Mouse (Mus musculus) liver, postnatal 0 days (tissue): Measurements from ENCODE around the gene Zfp523. TPM values are rescaled to one million over a fixed set of nuclear protein-coding genes. Genes with fewer than 3 reads are reported as not detected.

ENCODE experiments used
- ATAC-seq: fragments of 200-750 bp; cut with Nextera tagmentation; 2 replicates; pipeline ENCODE4 v1.8.0; 2017; ENCODE audit warnings: mild to moderate bottlenecking, moderate library complexity
- DNase-seq: peaks from one replicate; pipeline ENCODE4 v3.0.0-alpha.2; 2016
- H3K27ac ChIP-seq: fragments of 300-500 bp; sonication (generic); 2 replicates; pipeline ENCODE4 v1.5.1; 2014; ENCODE audit warnings: antibody characterized with exemption, moderate library complexity, mild to moderate bottlenecking, low read depth
- H3K27me3 ChIP-seq: fragments of 300-500 bp; sonication (generic); 2 replicates; pipeline ENCODE4 v1.6.1; 2014; ENCODE audit warnings: low read length, control low read depth, mixed read lengths; ENCODE audit not compliant: insufficient read depth
- H3K36me3 ChIP-seq: fragments of 300-500 bp; sonication (generic); replicated peaks from 2 replicates; pipeline ENCODE4 v1.6.1; 2014; ENCODE audit warnings: mild to moderate bottlenecking, control low read depth, low read length, moderate library complexity, mixed read lengths; ENCODE audit not compliant: insufficient read depth
- H3K4me1 ChIP-seq: fragments of 300-500 bp; sonication (generic); 2 replicates; pipeline ENCODE4 v1.6.1; 2014; ENCODE audit warnings: antibody characterized with exemption, mild to moderate bottlenecking, control low read depth; ENCODE audit not compliant: insufficient read depth
- H3K4me2 ChIP-seq: fragments of 300-500 bp; sonication (generic); 2 replicates; pipeline ENCODE4 v1.6.1; 2014; ENCODE audit warnings: low read depth, mild to moderate bottlenecking, low read length, moderate library complexity, mixed read lengths
- H3K4me3 ChIP-seq: fragments of 300-500 bp; sonication (generic); 2 replicates; pipeline ENCODE4 v1.5.1; 2014; ENCODE audit warnings: low read depth, low read length
- H3K9ac ChIP-seq: fragments of 300-500 bp; sonication (generic); replicated peaks from 2 replicates; pipeline ENCODE4 v1.6.1; 2014; ENCODE audit warnings: mild to moderate bottlenecking, moderate library complexity
- H3K9me3 ChIP-seq: fragments of 300-500 bp; sonication (generic); 2 replicates; pipeline ENCODE4 v1.6.1; 2016; ENCODE audit warnings: mild to moderate bottlenecking, control low read depth, low read length, mixed read lengths
- CTCF ChIP-seq: sonication (generic); IDR thresholded peaks from 2 replicates; pipeline ENCODE4 v1.5.1; 2016; ENCODE audit warnings: antibody characterized with exemption, low read depth
- EP300 ChIP-seq: IDR thresholded peaks from 2 replicates; pipeline ENCODE4 v1.6.1; 2016; ENCODE audit warnings: antibody characterized with exemption, low read depth, mild to moderate bottlenecking
- WGBS: fragments of 180-500 bp; shearing (Covaris S2); extraction: QIAGEN DNeasy Blood & Tissue Kit; methylation state at CpG from one replicate; pipeline ENCODE4 v1.1.7; 2014; ENCODE audit not compliant: insufficient replicate concordance; 5-methylcytosine and 5-hydroxymethylcytosine counted together
- polyA plus RNA-seq: library from polyadenylated mRNA; unstranded; fragments of >200 nt; fragmentation: Nextera tagmentation; extraction: Ambion mirVana; gene quantifications from 2 replicates; pipeline ENCODE4 v1.2.1, GENCODE M21; 2015

The Zfp523 gene
- polyA plus RNA-seq, 1 experiment from 2014 or later: 6.1 TPM

DNA sequence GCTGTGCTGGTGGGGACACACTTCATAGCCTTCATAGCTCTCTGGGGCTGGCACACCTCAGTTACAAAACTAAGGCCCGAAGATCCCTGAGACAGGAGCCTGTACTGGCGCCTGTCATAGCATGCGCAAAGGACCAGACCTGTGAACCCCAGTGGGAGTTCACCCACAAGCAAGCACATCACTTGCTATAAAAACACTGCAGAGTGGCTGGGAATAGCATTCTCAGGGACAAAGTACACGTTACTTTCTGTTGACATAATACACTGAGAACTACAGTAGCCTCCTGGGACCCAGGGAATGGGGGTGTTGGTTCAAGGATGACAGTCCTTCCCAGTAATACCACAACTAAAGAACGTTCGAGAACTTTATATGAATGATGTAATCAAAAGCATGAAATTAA, 23.8 kb upstream of the Zfp523 start:
- H3K9me3 ChIP-seq: no peaks in the 10 kb centered on the region
- H3K4me2 ChIP-seq: no peak overlapping the region
- ATAC-seq (no peak), DNase-seq (no peak)
- no peaks in the 10 kb centered on the region for H3K4me1 ChIP-seq
- WGBS: 62% methylated on average over 6 of the region's 6 CpGs
- no peaks in the 10 kb centered on the region for H3K36me3 ChIP-seq
- TF ChIP-seq CTCF (no peak), EP300 (no peak)
- no peaks in the 10 kb centered on the region for H3K27me3 ChIP-seq
- no peak overlapping the region for H3K27ac ChIP-seq
- no peak overlapping the region for H3K9ac ChIP-seq
- H3K4me3 ChIP-seq: no peak overlapping the region

DNA sequence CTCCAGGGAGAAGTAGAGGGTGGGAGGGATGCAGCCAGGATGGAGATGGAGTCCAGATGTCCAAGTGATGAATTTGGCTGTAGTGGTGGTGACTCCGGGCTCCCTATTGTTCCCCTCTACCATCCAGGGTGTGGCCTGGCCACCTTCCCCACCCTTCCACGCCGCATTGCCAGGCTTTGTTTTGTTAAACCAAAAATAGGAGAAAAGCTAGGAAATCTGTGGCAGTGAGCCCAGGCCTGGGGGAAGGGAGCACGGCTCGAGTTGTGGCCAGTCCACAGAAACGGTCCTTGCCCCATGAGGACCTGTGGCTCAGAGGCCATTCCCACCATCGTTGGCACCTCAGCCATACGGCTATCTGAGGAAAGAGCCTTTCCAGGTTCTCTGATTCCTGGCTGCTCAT, 22.0 kb upstream of the Zfp523 start:
- Histone ChIP-seq H3K4me2 (no peak overlapping the region), H3K36me3 (no peaks in the 10 kb centered on the region), H3K27ac (no peak overlapping the region), H3K4me3 (no peak overlapping the region), H3K9me3 (no peaks in the 10 kb centered on the region), H3K4me1 (no peaks in the 10 kb centered on the region), H3K9ac (no peak overlapping the region), H3K27me3 (no peaks in the 10 kb centered on the region)
- no peak for DNase-seq
- WGBS: 83% methylated on average over 8 of the region's 8 CpGs
- no peak for ATAC-seq
- no peak for TF ChIP-seq CTCF
- no peak for TF ChIP-seq EP300

- no peaks in the 10 kb centered on the region for H3K36me3 ChIP-seq
- peaks cover 4% of the 10 kb centered on the region; the same call in 1 of the 2 replicates for H3K27me3 ChIP-seq
- H3K4me1 ChIP-seq: no peaks in the 10 kb centered on the region
- no peak overlapping the region for H3K4me3 ChIP-seq
- ATAC-seq: no peak
- no peaks in the 10 kb centered on the region for H3K9me3 ChIP-seq
- TF ChIP-seq EP300: no peak
- no peak for TF ChIP-seq CTCF
- H3K4me2 ChIP-seq: no peak overlapping the region
- H3K9ac ChIP-seq: no peak overlapping the region
- WGBS: 58% methylated on average over 10 of the region's 10 CpGs
- no peak overlapping the region for H3K27ac ChIP-seq
- no peak for DNase-seq
These were observed 16.6 kb upstream of the Zfp523 start for GRCm38 (mm10) chr17:28160361-28160760.

DNA sequence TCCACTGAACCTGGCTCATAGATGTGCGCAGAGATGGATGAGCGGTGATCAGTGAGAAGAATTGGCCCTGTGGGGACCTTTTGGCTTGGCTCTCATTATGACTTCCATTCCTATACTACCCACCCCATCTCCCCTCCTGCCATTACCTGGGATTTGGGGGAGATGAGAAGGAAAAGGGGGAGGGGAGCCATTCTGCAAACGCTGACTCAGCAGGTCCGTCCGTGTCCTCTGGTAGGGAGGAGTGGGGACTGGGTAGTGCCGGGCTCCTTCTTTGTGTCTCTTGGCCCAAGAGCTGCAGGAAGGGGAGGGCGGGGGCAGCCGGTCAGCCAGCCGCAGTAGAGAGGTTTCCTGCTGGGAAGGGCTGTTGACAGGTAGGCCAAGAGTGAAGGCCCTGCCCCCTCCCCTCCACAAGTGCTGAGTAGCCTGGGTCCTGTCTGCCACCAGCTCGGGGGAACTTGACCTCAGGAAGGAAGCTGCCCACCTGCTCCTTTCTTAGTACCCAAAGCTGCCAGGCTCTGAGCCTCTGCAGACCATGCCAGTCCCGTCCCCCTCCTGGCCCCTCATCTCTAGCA, 15.5 kb upstream of the Zfp523 start:
- Histone ChIP-seq H3K9ac (no peak overlapping the region), H3K27me3 (peaks cover 4% of the 10 kb centered on the region; the same call in 1 of the 2 replicates), H3K27ac (no peak overlapping the region), H3K4me2 (no peak overlapping the region), H3K4me3 (no peak overlapping the region), H3K36me3 (no peaks in the 10 kb centered on the region), H3K9me3 (no peaks in the 10 kb centered on the region), H3K4me1 (no peaks in the 10 kb centered on the region)
- WGBS: 27% methylated on average over 10 of the region's 11 CpGs
- no peak for ATAC-seq
- DNase-seq: no peak
- no peak for TF ChIP-seq EP300
- TF ChIP-seq CTCF: no peak

DNA sequence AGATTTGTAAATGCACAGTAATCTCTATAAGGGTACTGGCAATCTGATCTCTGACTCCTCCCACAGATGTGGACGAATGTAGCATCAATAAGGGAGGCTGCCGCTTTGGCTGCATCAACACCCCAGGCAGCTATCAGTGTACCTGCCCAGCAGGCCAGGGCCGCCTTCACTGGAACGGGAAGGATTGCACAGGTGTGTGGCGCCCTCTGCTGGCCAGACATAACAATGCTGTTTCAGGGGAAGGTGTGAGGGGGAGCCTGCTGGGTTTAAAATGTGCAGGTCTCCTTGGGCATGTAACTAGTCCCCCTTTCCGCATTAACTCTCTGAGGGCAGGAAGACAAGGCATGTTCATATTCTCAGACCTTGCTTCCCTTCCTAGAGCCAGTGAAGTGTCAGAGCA, 13.3 kb upstream of the Zfp523 start:
- no peak overlapping the region for H3K4me2 ChIP-seq
- DNase-seq: peak; percentile 87
- no peak overlapping the region for H3K4me3 ChIP-seq
- no peak overlapping the region for H3K9ac ChIP-seq
- peaks cover 4% of the 10 kb centered on the region; the same call in 1 of the 2 replicates for H3K27me3 ChIP-seq
- H3K27ac ChIP-seq: no peak overlapping the region
- TF ChIP-seq EP300 (no peak), CTCF (peak; percentile 98)
- H3K4me1 ChIP-seq: no peaks in the 10 kb centered on the region
- peak; percentile 67 for ATAC-seq
- WGBS: 12% methylated on average over 6 of the region's 6 CpGs
- no peaks in the 10 kb centered on the region for H3K36me3 ChIP-seq
- no peaks in the 10 kb centered on the region for H3K9me3 ChIP-seq

DNA sequence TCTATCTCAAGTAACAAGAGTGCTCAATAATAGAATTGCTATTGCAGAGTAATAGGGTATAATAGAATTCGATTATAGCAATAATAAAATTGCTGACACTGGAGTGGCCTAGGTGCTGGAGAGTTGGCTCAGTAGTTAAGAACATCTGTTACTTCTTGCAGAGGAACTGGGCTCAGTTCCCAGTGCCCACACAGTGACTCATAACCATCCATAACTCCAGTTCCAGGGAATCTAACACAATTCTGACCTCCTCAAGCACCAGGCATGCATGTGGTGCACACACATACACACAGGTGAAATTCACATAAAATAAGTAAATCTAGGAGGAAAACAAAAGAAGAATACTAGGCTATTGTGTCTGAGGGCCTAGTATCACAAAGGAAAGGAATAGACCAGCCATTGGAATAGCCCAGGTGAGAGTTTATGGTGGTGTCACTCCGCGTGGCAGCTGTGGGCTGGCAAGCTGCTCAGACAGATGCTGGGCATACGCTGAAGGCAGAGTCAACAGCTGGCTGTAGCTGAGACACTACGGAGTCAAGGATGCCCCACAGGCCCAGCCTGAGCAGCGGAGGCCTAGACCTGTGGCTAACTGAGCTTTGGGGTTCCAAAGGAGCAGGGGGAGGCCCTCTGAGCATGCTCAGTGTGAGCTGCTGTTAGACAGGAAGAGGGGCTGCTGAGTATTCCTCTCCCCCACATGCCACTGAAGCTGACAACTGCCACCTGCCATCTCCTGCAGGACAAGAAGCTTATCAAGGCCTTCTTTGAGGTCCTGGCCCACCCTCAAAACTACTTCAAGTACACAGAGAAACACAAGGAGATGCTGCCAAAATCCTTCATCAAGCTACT, 6.2 kb upstream of the Zfp523 start:
- DNase-seq (no peak), ATAC-seq (no peak)
- Histone ChIP-seq H3K27ac (no peak overlapping the region), H3K4me1 (no peaks in the 10 kb centered on the region), H3K4me3 (no peak overlapping the region), H3K4me2 (no peak overlapping the region), H3K36me3 (no peaks in the 10 kb centered on the region), H3K27me3 (no peaks in the 10 kb centered on the region), H3K9ac (no peak overlapping the region), H3K9me3 (no peaks in the 10 kb centered on the region)
- TF ChIP-seq CTCF (no peak), EP300 (no peak)
- WGBS: 79% methylated on average over 6 of the region's 6 CpGs
